Mouse (Mus musculus) MEL (cell line): ENCODE data around the gene Tert.

ENCODE experiments used
- ELF1 ChIP-seq: IDR thresholded peaks from 2 replicates; pipeline ENCODE4 v1.6.1; 2014; ENCODE audit warnings: low read depth, mild to moderate bottlenecking, inconsistent platforms, low read length, improper control_type of control experiment, moderate library complexity
- ZC3H11A ChIP-seq: IDR thresholded peaks from 2 replicates; pipeline ENCODE4 v1.6.1; 2012; ENCODE audit warnings: low read depth, mild to moderate bottlenecking, inconsistent platforms, low read length, improper control_type of control experiment

- TF ChIP-seq ELF1, result no peak
- TF ChIP-seq ZC3H11A, result no peak
Measured at GRCm38 (mm10) chr13:73677853-73678252, 51.1 kb downstream of the Tert start, which contains the start of gene Slc6a18.
